Mouse (Mus musculus): ENCODE results near the gene Exoc3. TPM values are rescaled to one million over a fixed set of nuclear protein-coding genes. Genes with fewer than 3 reads are reported as not detected.

The Exoc3 gene
- total RNA-seq, 1 experiment from 2014 or later, result 75.3 TPM

- no peak for ATAC-seq (ENCODE audit: extremely low read depth, insufficient number of reproducible peaks, low FRiP score, poor library complexity, severe bottlenecking)
Observed at GRCm38 (mm10) chr13:74144120-74144884, 64.2 kb downstream of the Exoc3 start.

GRCm38 (mm10) chr13:74143282-74143681 is 65.2 kb downstream of the Exoc3 start:
- no peak for ATAC-seq (ENCODE audit: extremely low read depth, insufficient number of reproducible peaks, low FRiP score, poor library complexity, severe bottlenecking)

- no peak for ATAC-seq (ENCODE audit: extremely low read depth, insufficient number of reproducible peaks, low FRiP score, poor library complexity, severe bottlenecking)
Observed at GRCm38 (mm10) chr13:74140793-74141192, 67.7 kb downstream of the Exoc3 start.

GRCm38 (mm10) chr13:74138906-74139647 is 69.5 kb downstream of the Exoc3 start:
- no peak for ATAC-seq (ENCODE audit: extremely low read depth, insufficient number of reproducible peaks, low FRiP score, poor library complexity, severe bottlenecking)

GRCm38 (mm10) chr13:74129909-74130308 is 78.6 kb downstream of the Exoc3 start:
- ATAC-seq (ENCODE audit: extremely low read depth, insufficient number of reproducible peaks, low FRiP score, poor library complexity, severe bottlenecking), result no peak

- no peak for ATAC-seq (ENCODE audit: extremely low read depth, insufficient number of reproducible peaks, low FRiP score, poor library complexity, severe bottlenecking)
Observed at GRCm38 (mm10) chr13:74127571-74127970, 81.0 kb downstream of the Exoc3 start.

- no peak for ATAC-seq (ENCODE audit: extremely low read depth, insufficient number of reproducible peaks, low FRiP score, poor library complexity, severe bottlenecking)
Observed at GRCm38 (mm10) chr13:74122632-74123031, 85.9 kb downstream of the Exoc3 start.

- no peak for ATAC-seq (ENCODE audit: extremely low read depth, insufficient number of reproducible peaks, low FRiP score, poor library complexity, severe bottlenecking)
Observed at GRCm38 (mm10) chr13:74121795-74122330, 86.7 kb downstream of the Exoc3 start.

- no peak for ATAC-seq (ENCODE audit: extremely low read depth, insufficient number of reproducible peaks, low FRiP score, poor library complexity, severe bottlenecking)
Observed at GRCm38 (mm10) chr13:74121141-74121602, 87.4 kb downstream of the Exoc3 start, which contains the start of gene Slc9a3. TSS of gene Slc9a3 (plus strand) at chr13:74121457.

Other genes with a start within 250 kb of the Exoc3 start
- gene Zdhhc11, start 244.9 kb downstream of the Exoc3 start, total RNA-seq (2017), result not detected in 2 replicates
- 1.7 and 5.2 TPM in 2 replicates for gene Tppp, start 199.3 kb downstream of the Exoc3 start, total RNA-seq (2017)
- 8.1 and 9.6 TPM in 2 replicates for gene Cep72, start 146.4 kb downstream of the Exoc3 start, total RNA-seq (2017)
- gene Slc9a3, start 87.3 kb downstream of the Exoc3 start, total RNA-seq (2017), result not detected in 2 replicates
- gene Ahrr, start 83.6 kb upstream of the Exoc3 start, total RNA-seq (2017), result 0.12 TPM in 2 replicates
- gene Pdcd6, start 108.8 kb upstream of the Exoc3 start, total RNA-seq (2017), result 106 and 110 TPM in 2 replicates
- 248 and 251 TPM in 2 replicates for gene Sdha, start 141.5 kb upstream of the Exoc3 start, total RNA-seq (2017)
- gene Ccdc127, start 141.6 kb upstream of the Exoc3 start, total RNA-seq (2017), result 14.2 and 22.0 TPM in 2 replicates
- 0.23 TPM in 1 of 2 replicates, not detected in the other for gene Lrrc14b, start 155.3 kb upstream of the Exoc3 start, total RNA-seq (2017)
- gene Zfp72, start 182.1 kb upstream of the Exoc3 start, total RNA-seq (2017), result 2.8 and 3.8 TPM in 2 replicates
- gene Ftl1-ps1, start 191.0 kb upstream of the Exoc3 start, total RNA-seq (2017), result 29.0 and 29.6 TPM in 2 replicates